Mouse (Mus musculus) C2C12 (cell line): ENCODE measurements around the gene Polr2i. TPM values are rescaled to one million over a fixed set of nuclear protein-coding genes. Genes with fewer than 3 reads are reported as not detected.
"Not testable (repeated sequence)": the region's sequence is repeated elsewhere in the genome, so short reads cannot be mapped to it uniquely, and the experiment has no call there.

Source experiments
- H3K27me3 ChIP-seq: one replicate; pipeline ENCODE4 v1.6.1; 2011; ENCODE audit not compliant: control insufficient read depth, insufficient read depth, insufficient read length
- H3K36me3 ChIP-seq: one replicate; pipeline ENCODE4 v1.6.1; 2011; ENCODE audit not compliant: control insufficient read depth, insufficient read depth
- H3K4me3 ChIP-seq: one replicate; pipeline ENCODE4 v1.5.1; 2011; ENCODE audit warnings: mild to moderate bottlenecking, control low read depth; ENCODE audit not compliant: poor library complexity, insufficient read depth, severe bottlenecking
- H3K79me2 ChIP-seq: one replicate; pipeline ENCODE4 v1.6.1; 2011; ENCODE audit not compliant: control insufficient read depth, insufficient read depth
- H3K79me3 ChIP-seq: one replicate; pipeline ENCODE4 v1.6.1; 2011; ENCODE audit warnings: low read depth, control low read depth
- H3ac ChIP-seq: one replicate; pipeline ENCODE3; 2011; ENCODE audit warnings: low read depth; ENCODE audit not compliant: control insufficient read depth, insufficient read length
- CEBPB ChIP-seq: IDR thresholded peaks from one replicate; pipeline ENCODE4 v1.6.1; 2011; ENCODE audit warnings: low read depth, mild to moderate bottlenecking, control low read depth, moderate library complexity
- CTCF ChIP-seq: IDR thresholded peaks from one replicate; pipeline ENCODE4 v1.5.1; 2011; ENCODE audit not compliant: control insufficient read depth, insufficient read depth, insufficient read length
- FOSL1 ChIP-seq: IDR thresholded peaks from one replicate; pipeline ENCODE4 v1.8.0; 2011; ENCODE audit warnings: mild to moderate bottlenecking, low read length; ENCODE audit not compliant: poor library complexity, insufficient read depth, severe bottlenecking
- MAX ChIP-seq: IDR thresholded peaks from one replicate; pipeline ENCODE4 v1.6.1; 2011; ENCODE audit warnings: mild to moderate bottlenecking, control low read depth
- MYOD1 ChIP-seq: IDR thresholded peaks from one replicate; pipeline ENCODE4 v1.6.1; 2011; ENCODE audit warnings: low read depth; ENCODE audit not compliant: control insufficient read depth, insufficient read length
- MYOG ChIP-seq: IDR thresholded peaks from one replicate; pipeline ENCODE4 v1.6.1; 2011; ENCODE audit not compliant: control insufficient read depth, insufficient read length; ENCODE audit errors: extremely low read depth
- USF1 ChIP-seq: IDR thresholded peaks from one replicate; pipeline ENCODE4 v1.6.1; 2011; ENCODE audit warnings: low read depth, mild to moderate bottlenecking, control low read depth, moderate library complexity
- polyA plus RNA-seq: library from polyadenylated mRNA; unstranded; fragments of >200 nt; fragmentation: generic; extraction: Trizol; gene quantifications from one replicate; pipeline ENCODE4 v1.2.1, GENCODE M21; 2012; ENCODE audit warnings: missing spikeins

Polr2i gene
- polyA plus RNA-seq, 1 experiment: 175 TPM

DNA sequence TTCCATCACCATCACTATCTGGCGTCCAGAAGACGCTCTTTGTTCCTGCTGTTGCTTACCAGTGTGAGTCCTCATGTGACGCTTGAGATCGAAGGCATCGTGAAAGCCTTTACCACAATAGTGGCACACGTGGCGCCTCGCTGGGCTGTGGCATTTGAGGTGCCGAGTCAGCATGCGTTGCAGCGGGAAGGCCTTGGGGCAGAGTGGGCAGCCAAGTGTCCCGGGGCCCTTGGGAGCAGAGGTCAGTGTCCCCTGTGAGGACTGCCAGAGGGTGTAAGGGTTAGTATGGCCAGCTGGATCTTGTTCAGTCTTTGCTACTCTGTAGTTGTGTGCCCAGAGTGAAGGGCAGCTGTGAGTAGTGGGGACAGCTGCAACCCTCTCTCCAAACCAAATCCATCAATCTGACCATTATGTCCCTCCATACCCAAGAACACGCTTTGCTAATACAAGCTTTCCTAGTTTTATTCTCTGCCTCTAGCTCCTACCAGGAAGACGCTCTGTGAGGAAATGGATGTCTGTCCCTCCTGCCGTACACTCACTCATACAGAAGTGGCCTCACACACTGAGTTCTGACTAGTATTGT, 2.6 kb downstream of the Polr2i start:
- H3K36me3 ChIP-seq: peaks cover 9% of the 10 kb centered on the region
- TF ChIP-seq MYOG: no peak
- no peak for TF ChIP-seq CEBPB
- TF ChIP-seq CTCF: no peak
- no peak for TF ChIP-seq USF1
- no peak for TF ChIP-seq MYOD1
- TF ChIP-seq FOSL1: no peak
- TF ChIP-seq MAX: no peak
- H3K4me3 ChIP-seq: no peak overlapping the region
- H3K79me3 ChIP-seq: peaks cover 6% of the 10 kb centered on the region
- no peaks in the 10 kb centered on the region for H3K27me3 ChIP-seq
- no peak overlapping the region for H3ac ChIP-seq
- H3K79me2 ChIP-seq: peaks cover 13% of the 10 kb centered on the region

DNA sequence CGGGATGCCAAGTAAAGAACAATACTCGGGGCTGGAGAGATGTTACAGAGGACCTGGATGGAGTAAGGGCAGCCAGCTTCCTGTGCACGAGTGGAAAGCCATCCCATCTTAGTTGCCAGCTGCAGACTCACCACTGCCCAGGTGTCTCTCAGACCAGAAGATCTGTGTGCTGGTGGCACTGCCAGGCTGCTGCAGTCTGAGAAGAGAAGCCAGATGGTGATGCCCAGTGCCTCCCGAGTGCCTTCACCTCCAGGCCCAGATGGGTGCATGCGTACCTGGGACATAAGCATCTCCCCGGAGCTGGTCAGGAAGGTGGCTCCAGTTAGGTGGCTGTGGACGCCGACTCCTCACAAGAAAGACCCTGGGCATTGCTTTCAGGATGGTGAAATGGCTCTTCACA, 3.3 kb downstream of the Polr2i start:
- peaks cover 9% of the 10 kb centered on the region for H3K36me3 ChIP-seq
- H3K79me3 ChIP-seq: peaks cover 6% of the 10 kb centered on the region
- peaks cover 12% of the 10 kb centered on the region for H3K79me2 ChIP-seq
- H3K4me3 ChIP-seq: no peak overlapping the region
- H3ac ChIP-seq: no peak overlapping the region
- TF ChIP-seq CEBPB: no peak
- TF ChIP-seq MYOG: no peak
- TF ChIP-seq CTCF: no peak
- TF ChIP-seq USF1: no peak
- TF ChIP-seq FOSL1: no peak
- no peak for TF ChIP-seq MAX
- no peak for TF ChIP-seq MYOD1
- H3K27me3 ChIP-seq: no peaks in the 10 kb centered on the region

DNA sequence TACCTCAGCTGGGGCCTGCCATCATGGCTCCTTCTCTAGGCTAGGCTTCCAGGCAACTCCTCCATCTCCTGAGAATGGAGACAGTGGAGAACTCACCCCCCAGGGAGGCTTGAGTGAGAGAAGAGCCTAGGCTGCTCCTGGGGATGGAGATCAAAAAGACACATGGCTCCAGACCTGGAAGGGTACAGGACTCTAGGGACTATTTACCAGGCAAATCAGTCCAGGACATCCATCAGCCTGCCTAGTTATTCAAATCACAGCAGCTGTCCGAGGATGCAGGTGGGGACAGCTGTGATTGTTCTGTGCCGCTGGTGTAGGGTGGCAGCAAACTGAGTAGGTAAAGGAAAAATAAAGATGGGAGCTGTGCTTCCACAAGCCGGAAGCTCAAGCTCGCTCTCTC, 3.9 kb downstream of the Polr2i start, which contains the start of gene Ovol3:
Gene Ovol3 (minus strand): TSS at position 101 of the 400 bp plus-strand sequence.
- no peaks in the 10 kb centered on the region for H3K27me3 ChIP-seq
- H3K36me3 ChIP-seq: peaks cover 9% of the 10 kb centered on the region
- H3K4me3 ChIP-seq: no peak within 1 kb of the TSS
- peaks cover 5% of the 10 kb centered on the region for H3K79me3 ChIP-seq
- no peak within 1 kb of the TSS for H3ac ChIP-seq
- peaks cover 7% of the 10 kb centered on the region for H3K79me2 ChIP-seq
- TF ChIP-seq MYOD1: no peak
- TF ChIP-seq FOSL1: no peak
- TF ChIP-seq CEBPB: no peak
- no peak for TF ChIP-seq USF1
- TF ChIP-seq MYOG: no peak
- no peak for TF ChIP-seq MAX
- TF ChIP-seq CTCF: no peak

DNA sequence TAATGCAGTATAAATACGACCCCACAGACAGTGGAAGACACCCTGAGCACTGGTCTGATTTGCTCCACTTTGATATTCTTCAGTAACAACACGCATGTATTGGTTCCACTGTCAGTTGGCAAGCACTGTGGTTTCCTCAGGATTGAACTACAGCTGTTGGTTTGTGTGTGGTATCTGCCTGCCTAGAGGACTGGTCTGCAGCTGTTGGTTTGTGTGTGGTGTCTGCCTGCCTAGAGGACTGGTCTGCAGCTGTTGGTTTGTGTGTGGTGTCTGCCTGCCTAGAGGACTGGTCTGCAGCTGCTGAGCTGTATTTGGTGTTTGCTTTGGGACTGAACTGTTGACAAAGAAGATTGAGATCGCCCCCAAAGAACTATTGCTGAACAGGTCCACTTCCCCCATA, 5.6 kb downstream of the Polr2i start:
- H3K79me3 ChIP-seq, H3ac ChIP-seq, H3K27me3 ChIP-seq, H3K4me3 ChIP-seq, H3K36me3 ChIP-seq, H3K79me2 ChIP-seq: not testable (repeated sequence)

DNA sequence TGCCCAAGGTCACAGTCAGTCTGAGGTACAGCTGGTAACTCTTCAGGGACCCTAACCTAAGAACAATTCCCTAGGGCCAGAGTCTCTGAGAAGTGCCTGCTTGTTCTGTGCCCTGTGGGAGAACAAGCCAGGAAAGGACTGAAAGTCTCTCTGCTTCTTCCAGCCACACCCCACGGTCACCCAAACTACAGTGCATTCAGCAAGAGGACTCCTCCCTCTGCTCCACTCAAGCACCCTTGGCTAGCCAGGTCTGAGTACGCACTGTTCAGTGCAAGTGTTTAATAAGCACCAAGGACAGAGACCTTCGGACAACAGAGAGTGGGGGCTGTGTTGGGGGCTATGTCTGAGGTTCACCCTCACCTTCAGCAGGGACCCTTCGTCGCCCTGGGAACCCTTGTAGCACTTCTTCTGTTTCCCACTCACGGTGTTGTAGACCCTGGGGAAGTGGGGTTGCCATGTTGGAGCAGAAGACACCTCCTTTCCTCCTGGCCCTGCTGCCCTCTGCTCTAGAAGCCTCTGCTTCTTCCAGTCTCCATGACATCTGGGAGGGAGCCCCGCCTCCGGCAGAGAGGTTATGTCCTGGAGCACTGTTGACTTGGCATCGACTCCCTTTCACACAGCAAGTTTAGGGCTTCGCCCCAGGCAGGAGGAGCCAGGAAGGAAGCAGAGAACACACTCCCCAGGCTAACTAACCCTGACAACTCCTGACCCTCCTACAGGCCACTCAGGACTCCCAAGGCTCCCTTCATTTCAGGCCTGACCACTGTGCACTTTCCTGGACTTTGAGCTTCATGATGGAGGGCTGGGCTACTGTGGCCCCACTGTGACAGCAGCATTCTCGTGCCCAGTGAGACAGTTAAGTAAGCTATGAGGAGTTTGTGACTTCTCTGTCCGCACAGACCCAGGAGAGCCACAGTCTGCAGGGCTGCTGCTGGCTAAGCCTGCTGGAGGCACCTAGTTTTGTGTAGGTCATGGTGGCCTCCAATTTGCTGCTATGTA, 20.5 kb downstream of the Polr2i start:
- H3K36me3 ChIP-seq: peaks cover 7% of the 10 kb centered on the region
- no peak overlapping the region for H3ac ChIP-seq
- H3K79me3 ChIP-seq: no peaks in the 10 kb centered on the region
- no peaks in the 10 kb centered on the region for H3K27me3 ChIP-seq
- no peak overlapping the region for H3K4me3 ChIP-seq
- H3K79me2 ChIP-seq: no peaks in the 10 kb centered on the region
- no peak for TF ChIP-seq CTCF
- TF ChIP-seq FOSL1: no peak
- TF ChIP-seq MYOD1: no peak
- TF ChIP-seq MAX: no peak
- TF ChIP-seq MYOG: no peak
- no peak for TF ChIP-seq USF1
- no peak for TF ChIP-seq CEBPB
